Mouse (Mus musculus) naive thymus-derived CD4-positive, alpha-beta T cell, adult 2 months (primary cell): ENCODE results near the gene Il6ra.

Source experiments
- DNase-seq: peaks from one replicate; pipeline ENCODE4 v3.0.0-alpha.2; 2011; ENCODE audit warnings: low read depth

Gene Il6ra

GRCm38 (mm10) chr3:89875781-89876180, 37.2 kb downstream of the Il6ra start:
- peak; percentile 53 for DNase-seq

GRCm38 (mm10) chr3:89875021-89875420, 38.0 kb downstream of the Il6ra start:
- DNase-seq, result peak; percentile 44

- peak; percentile 53 for DNase-seq
Observed at GRCm38 (mm10) chr3:89874076-89874475, 38.9 kb downstream of the Il6ra start.

GRCm38 (mm10) chr3:89872684-89873083, 40.3 kb downstream of the Il6ra start:
- no peak for DNase-seq

GRCm38 (mm10) chr3:89872209-89872608, 40.8 kb downstream of the Il6ra start:
- peak; percentile 95 for DNase-seq

- no peak for DNase-seq
Observed at GRCm38 (mm10) chr3:89871339-89871914, 41.6 kb downstream of the Il6ra start.

GRCm38 (mm10) chr3:89870472-89871271, 42.3 kb downstream of the Il6ra start:
- peak; percentile 77 for DNase-seq

GRCm38 (mm10) chr3:89869556-89869955, 43.4 kb downstream of the Il6ra start:
- peak; percentile 76 for DNase-seq

GRCm38 (mm10) chr3:89868956-89869355, 44.0 kb downstream of the Il6ra start:
- peak; percentile 71 for DNase-seq

GRCm38 (mm10) chr3:89868357-89868756, 44.6 kb downstream of the Il6ra start:
- DNase-seq, result no peak

- DNase-seq, result peak; percentile 47
Observed at GRCm38 (mm10) chr3:89867651-89868050, 45.3 kb downstream of the Il6ra start.

- DNase-seq, result no peak
Observed at GRCm38 (mm10) chr3:89865764-89866163, 47.2 kb downstream of the Il6ra start.

GRCm38 (mm10) chr3:89865020-89865419, 48.0 kb downstream of the Il6ra start:
- DNase-seq, result peak; percentile 51

GRCm38 (mm10) chr3:89863716-89864509, 49.1 kb downstream of the Il6ra start:
- DNase-seq, result peak; percentile 87

- peak; percentile 50 for DNase-seq
Observed at GRCm38 (mm10) chr3:89863276-89863675, 49.7 kb downstream of the Il6ra start.

GRCm38 (mm10) chr3:89862182-89862761, 50.7 kb downstream of the Il6ra start:
- DNase-seq, result peak; percentile 71

GRCm38 (mm10) chr3:89861070-89861469, 51.9 kb downstream of the Il6ra start:
- DNase-seq, result peak; percentile 46

GRCm38 (mm10) chr3:89860343-89860742, 52.7 kb downstream of the Il6ra start:
- DNase-seq, result no peak

GRCm38 (mm10) chr3:89859936-89860335, 53.1 kb downstream of the Il6ra start:
- peak; percentile 78 for DNase-seq

GRCm38 (mm10) chr3:89858888-89859287, 54.1 kb downstream of the Il6ra start:
- DNase-seq, result peak; percentile 52

- DNase-seq, result peak; percentile 82
Observed at GRCm38 (mm10) chr3:89858123-89858522, 54.9 kb downstream of the Il6ra start.

GRCm38 (mm10) chr3:89857353-89857752, 55.6 kb downstream of the Il6ra start:
- peak; percentile 65 for DNase-seq
